Mouse (Mus musculus): ENCODE data around the gene Rccd1.

Gene Rccd1

DNA sequence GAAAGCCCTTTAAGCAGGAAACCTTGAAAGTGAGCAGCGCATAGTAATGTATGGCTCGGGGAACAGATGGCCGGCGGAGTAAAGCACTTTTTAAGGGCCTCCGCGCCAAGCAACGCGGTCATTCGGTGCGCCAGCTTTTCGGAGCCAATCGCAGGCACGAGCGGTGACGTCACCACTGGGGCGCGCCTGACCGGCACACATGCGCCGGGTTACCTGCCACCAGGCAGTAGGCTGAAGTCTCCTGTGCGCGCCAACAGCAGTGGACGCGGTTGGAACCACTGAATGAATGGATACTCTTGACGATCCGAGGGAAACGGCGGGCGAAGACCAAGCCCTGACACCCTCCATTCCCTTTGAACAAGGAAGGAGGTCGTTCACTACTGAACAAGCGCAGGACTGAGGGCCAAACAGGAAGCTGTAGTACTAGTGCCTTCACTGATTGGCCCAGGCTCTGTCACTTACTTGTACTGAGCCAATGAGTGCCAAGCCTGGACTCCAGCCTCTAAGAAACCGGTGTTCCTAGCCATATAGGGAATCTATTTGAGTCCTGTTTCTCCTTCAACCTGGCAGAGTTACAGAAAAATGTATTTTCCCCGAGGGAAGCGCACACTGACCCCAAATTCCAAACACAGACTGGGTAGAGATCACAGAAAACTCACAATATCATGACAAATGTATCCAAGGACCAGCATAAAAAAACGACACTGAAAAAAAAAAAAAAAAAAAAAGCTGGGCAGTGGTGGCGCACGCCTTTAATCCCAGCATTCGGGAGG is at the start of gene Rccd1:
Gene Rccd1 (minus strand): TSS at position 412 of the 773 bp plus-strand sequence.
- peak; percentile 93 for DNase-seq (ENCODE audit: low spot score in 2 of 2)

DNA sequence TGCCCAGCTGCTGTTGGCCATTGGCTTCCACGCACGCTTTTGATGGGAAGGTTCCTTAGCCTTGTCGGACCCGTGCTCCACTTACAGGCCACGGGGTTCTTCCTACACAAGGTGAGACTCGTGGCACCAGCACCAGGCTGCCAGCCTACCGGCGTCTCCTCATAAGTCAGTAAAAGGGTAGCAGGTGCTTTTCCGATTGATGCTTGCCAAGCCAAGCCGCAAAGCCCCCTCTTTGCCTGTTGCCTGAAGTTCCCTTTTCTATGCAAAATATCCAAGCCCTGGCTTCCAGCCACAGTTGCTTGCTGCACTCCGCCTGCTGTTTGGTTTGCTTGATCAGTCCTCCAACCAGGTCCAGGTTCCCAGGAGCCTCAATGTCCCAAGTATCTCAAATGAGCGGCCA is 49.6 kb upstream of the Rccd1 start:
- no peak for DNase-seq (ENCODE audit: low spot score in 2 of 2)

DNA sequence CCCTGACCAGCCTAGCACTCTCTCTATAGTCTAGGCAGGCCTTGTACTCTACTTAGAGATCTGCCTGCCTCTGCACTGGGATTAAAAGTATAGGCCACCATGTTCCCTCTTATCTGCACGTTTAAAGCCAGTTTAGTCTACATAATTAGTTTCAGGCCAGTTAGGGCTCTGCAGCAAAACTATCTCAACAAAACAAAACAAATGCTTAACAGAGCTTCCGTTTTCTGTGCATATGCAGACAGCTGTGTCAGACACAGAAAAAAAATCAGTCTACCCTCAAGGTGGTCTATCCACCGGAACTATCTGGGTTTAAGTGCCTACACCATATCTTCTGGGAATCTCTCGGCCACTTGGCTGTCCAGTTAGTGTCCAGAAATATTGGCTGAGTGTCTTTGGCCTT is 49.1 kb upstream of the Rccd1 start:
- no peak for DNase-seq (ENCODE audit: low spot score in 2 of 2)

DNA sequence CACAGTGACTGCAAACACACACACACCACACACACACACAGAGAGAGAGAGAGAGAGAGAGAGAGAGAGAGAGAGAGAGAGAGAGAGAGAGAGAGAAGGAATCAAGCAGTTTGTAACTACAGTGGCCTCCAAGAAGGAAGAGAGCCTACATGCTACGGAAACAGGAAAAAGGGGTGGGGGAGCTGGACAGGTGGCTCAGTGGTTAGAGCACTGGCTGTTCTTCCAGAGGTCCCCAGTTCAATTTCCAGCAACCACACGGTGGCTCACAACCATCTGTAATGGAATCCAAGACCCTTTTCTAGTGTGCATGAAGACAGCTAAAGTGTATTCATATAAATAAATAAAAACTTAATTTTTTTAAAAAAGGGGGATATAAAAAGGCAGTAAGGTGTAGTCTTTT is 48.4 kb upstream of the Rccd1 start:
- DNase-seq (ENCODE audit: low spot score in 2 of 2), result no peak

DNA sequence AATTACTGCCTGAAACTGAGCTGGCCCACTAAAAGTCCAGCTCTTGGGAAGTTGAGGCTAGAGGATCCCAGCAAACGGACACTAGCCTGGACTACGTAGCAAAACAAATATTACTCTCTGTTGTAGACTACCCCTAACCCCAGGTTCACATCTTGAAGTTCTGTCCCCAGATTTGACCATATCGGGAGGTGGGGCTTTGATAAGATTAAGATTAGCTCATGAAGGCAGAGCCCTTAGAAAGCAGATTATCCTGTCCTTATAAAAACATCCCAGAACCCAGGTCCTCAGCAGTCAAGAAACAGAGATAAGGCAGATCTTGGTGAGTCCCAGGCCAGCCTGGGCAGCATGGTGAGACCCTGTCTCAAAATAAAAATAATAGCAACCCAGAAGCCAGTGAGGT is 47.9 kb upstream of the Rccd1 start:
- no peak for DNase-seq (ENCODE audit: low spot score in 2 of 2)

DNA sequence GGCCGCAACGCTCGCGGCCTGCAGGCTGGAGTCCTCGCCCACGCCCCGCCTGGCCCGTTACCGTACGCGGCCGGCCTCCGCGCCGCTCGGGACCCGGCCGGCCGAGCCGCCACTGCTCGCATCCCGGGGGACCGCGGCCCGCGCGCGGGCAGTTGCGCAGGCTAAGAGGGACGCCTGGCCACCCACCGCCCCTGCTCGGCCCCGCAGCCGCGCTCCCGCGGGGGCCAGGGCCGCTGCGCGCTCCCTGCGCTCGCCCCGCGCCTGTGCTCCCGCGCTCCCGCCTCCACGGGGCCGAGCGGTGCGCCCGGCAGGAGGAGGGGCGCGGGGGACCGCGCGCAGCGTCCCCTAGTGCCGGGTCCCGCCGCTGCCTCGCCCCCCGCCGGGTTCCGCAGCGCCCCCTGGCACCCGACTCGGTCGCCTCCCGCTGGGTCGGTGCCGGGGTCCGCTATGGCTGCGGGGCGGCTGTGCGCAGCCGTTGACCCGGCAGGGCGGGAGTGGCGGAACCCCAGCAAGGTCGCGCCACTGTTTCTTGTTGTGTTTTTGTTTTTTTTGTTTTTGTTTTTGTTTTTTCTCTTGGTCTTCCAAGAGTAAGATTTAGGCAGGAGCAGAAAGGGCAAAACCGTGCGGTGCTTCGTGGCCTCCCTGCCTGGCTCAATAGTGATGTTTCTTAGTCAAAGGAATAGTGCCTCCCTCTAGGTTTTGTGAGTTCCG is 46.9 kb upstream of the Rccd1 start, which contains the start of gene Man2a2:
Gene Man2a2 (minus strand): TSS at position 335 of the 711 bp plus-strand sequence.
- DNase-seq (ENCODE audit: low spot score in 2 of 2), result peak; percentile 45 to 75

DNA sequence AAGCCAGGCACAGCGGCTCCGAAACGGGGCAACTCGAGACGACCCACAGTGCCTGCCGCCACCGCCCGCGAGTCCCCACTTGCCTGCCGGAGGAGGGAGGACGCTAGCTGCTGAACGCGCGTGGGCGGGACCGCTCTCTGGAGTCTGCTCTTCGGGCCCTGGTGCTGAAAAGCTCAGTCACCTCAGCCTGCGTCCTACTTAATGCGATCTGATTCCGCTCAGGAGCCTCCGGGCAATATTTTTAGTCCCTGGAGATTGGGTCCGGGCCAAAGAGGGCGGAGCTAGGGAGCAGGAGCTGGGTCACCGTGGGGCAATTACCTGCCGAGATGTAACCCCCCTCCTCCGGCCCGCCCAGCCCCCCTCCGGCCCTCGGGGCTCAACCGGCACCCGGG is 46.4 kb upstream of the Rccd1 start:
- DNase-seq (ENCODE audit: low spot score in 2 of 2), result peak; percentile 70 to 79

DNA sequence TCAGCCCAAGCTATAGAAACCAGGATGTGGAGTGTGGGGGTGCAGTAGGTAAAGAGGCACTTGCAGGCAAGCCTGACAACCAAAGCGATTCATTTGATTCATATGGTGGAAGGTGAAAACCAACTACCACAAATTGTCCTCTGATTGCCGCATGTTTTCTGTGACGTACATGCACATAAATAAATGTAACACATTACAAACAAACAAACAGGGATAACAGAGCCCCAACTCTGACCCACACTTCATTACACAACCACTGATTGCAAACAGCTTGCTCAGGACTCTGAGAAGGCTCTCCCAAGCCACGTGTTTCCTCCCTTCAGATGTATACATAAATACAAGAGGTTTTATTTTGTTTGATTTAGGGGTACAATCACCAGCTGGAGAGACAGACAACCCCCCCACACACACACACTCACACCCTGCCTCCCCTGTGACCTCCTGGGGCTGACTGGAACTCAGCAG is 45.7 kb upstream of the Rccd1 start:
- no peak for DNase-seq (ENCODE audit: low spot score in 2 of 2)

DNA sequence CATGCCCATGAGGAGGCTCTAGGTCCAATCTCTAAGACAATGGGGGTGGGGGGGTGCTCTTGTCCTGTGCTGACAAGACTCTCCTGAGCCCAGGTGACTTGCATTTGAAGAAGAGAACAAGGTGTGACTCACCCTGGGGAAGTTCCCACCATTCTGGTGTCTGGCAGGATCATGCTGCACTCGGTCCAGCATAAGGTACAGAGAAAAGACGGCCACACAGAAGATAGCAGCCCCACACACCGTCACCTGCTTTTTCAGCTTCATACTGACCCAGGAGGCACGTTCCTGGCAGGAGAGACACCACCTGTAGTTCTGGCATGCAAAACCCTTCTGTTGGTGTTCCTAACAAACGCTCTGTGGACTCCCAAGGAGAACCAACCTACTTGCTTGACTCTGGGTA is 45.2 kb upstream of the Rccd1 start:
- no peak for DNase-seq (ENCODE audit: low spot score in 2 of 2)

DNA sequence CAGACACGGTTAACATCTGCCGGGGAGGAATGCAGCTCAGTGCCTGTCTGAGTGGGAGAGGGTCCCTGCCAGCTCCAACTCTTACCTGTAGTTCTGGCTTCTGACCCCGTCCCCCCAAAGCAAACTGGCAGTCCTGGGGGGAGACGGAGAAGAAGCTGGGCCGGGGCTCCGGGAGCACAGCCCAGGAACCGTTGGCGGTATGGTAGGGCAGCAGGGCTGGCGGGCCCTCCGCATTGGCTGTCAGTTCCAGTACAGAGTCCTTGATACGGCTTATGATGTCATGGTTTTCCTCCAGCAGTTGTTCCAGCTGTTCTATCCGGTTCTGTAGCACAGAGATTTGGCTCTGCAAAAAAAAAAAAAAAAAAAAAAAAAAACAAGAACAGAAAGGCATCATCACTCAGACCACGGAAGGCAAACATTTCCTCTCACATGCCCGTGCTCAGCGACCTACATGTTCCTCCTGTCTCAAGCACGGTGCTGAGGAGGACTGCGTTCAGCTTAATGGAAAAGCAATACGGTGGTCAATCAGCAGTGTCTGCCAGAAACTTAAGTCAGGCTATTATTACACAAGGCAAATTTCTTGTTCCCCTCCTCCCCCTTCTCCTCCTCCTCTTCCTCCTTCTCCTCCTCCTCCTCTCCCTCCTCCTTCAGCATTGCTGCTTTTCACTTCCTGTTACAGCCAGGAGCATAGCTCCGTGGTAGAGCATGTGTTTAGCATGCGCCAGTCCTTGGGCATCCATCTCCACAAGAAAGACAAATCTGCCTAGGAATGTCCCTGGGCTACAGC is 44.6 kb upstream of the Rccd1 start:
- no peak for DNase-seq (ENCODE audit: low spot score in 2 of 2)

DNA sequence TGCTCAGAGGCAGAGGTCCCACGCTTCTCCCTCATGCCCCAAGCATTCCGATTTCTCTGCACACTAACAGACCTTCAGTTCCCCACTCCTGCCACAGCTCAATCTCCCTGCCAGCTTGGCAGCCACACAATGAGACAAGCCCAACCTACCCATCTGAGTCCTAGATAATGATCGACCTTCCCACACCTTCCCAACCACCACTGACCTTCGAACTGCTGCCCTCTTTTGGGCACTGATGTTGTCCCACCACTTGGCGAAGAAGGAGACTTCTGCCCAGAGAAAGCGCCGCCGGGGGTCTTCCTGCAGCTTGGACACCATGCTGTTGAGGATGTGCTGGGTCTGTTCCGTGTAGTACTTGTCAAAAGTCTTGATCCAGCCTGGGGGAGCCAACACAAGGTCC is 43.8 kb upstream of the Rccd1 start:
- DNase-seq (ENCODE audit: low spot score in 2 of 2), result no peak

DNA sequence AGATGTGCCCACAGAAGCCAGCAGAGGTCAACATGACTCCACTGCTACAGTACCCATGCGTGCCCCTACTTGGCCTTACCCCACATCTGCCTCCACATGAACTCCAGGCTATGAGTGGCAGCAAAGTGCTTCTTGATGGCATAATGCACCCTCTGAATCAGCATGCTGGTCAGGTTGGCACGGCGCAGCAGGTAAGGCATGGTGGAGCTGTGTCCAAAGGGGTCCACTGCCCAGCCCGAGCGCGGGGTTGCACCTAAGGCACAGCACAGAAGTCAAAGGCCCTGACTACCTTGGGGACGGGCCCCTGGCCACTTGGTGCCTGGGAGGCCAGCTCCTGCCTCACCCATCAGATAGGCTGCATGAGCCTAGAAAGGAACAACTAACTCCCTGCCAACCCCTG is 43.0 kb upstream of the Rccd1 start:
- DNase-seq (ENCODE audit: low spot score in 2 of 2), result no peak

DNA sequence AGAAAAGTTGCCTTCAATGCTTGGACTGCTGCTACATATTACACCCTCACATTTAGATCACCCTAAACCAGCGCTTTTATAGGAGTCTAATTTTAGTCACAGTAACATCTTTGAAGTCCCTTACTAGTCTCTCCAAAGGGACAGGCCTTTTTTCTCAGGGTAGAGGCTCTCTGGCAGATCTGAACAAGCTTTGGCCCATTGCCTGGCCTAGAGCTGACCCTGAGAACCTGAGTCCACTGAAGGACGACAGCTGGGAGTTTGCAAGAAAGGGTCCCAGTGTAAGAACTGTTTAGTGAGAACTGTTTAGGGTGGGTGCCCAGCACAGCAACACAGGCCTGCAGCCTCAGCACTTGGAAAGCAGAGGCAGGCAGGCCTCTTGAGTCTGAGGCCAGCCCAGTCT is 41.5 kb upstream of the Rccd1 start:
- DNase-seq (ENCODE audit: low spot score in 2 of 2), result no peak

DNA sequence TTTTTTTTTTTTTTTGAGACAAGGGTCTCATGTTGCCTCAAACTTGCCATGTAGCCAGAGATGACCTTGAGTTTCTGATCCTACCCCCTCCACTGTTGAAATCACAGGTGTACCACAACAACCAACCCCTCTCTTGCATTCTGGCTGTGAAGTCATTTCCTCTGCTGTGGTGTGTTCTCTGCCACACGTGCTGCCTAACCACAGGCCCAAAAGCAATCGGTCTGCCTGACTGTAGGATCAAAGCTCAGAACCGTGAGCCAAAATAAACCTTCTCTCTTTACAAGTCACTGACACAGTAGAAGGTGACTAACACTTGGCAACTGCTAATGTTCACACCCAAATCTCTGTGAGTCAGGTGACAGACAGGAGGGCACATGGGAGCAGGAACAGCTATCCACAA is 36.2 kb upstream of the Rccd1 start:
- no peak for DNase-seq (ENCODE audit: low spot score in 2 of 2)

DNA sequence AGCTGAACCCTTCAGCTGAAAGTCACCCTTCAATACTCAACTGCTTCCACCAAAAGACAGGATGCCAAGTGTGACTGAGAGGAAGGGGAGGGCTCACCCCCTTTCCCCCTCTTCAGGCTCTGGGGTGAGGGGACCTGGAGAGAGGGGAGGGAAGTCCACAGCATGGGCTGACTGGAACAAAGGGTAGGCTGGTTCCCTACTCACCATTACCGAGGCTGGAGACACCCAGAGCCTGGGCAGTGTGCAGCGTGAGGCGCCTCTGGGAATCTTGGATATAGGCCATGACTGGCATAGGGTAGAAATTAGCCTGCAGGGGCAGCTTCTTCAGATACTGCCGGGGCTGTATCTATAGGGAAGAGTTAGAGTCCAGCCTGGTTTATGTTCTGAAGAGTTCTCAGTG is 33.8 kb upstream of the Rccd1 start:
- no peak for DNase-seq (ENCODE audit: low spot score in 2 of 2)

DNA sequence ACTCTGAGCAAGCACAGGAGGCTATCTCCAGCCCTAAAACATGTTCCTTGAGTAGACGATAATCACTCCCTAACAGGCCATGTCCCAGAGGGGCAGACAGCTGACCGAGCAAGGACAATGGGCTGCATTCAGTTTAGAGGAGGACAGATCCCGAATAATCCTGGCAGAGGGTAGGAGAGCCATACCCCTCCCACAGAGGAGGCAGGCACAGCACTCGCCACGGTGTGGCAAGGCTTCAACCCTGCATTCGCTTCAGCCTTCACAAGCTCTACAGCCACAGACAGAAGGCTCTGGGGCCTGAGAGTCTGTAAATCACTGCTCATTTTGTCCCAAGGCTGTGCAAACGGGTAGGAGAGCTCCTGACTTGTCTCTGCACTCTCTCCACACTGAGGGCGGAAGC is 32.9 kb upstream of the Rccd1 start:
- DNase-seq (ENCODE audit: low spot score in 2 of 2), result no peak

DNA sequence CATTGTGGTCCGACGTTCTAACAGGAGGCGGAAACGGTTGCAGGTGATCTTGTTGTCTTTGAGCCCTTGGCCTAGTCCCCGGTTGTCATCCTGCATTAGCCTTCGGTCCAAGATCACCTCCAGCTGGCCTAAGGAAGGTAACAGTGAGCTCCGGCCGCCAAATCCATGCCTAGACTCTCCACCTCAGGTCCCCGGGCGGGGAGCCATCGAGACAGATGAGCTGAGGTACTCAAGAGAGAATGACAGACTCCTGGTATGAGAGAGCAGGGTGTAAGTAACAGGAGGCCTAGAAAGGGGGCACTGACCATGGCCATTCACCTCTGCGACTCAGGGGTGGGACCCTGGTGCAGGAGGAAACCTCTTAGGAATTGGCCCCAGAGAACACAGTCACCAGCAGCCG is 32.1 kb upstream of the Rccd1 start:
- no peak for DNase-seq (ENCODE audit: low spot score in 2 of 2)

DNA sequence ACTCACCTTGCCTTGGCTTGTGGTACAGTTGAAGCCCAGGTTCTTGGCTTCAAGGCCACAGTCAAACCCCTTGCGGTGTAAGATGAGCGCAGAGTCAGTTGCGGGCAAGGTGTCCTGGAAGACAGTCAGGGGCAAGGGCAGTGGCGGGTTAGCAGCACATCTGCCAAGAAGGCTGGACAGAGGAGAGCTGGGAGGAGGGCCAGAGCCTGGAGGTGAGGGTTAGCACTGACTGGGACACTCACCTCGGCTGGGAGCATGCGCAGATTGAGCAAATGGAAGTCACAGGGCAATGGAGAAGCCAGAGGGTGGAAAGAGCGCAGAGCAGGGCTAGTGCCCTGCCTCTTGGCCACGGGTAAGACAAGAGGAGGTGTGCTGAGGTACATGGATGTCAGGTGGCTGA is 28.7 kb upstream of the Rccd1 start:
- no peak for DNase-seq (ENCODE audit: low spot score in 2 of 2)

DNA sequence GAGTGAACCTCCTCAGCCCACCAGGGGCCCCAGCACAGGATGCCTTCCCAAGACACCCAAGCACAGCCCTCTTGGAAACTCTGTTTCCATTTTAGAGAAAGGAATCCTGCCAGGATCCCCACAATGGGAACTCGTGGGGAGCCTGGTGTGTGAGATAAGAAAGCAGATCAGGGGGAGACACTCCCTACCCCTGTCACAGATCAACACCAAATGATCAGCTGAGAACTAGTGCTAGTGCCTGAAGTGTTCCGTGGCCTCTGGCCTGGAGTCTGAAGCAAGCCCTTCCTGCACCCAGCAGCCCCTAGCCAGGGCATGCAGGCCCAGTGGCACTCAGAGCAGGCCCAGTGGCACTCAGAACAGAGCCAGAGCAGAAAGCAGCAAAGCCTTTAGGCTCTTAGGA is 26.6 kb upstream of the Rccd1 start:
- DNase-seq (ENCODE audit: low spot score in 2 of 2), result no peak

DNA sequence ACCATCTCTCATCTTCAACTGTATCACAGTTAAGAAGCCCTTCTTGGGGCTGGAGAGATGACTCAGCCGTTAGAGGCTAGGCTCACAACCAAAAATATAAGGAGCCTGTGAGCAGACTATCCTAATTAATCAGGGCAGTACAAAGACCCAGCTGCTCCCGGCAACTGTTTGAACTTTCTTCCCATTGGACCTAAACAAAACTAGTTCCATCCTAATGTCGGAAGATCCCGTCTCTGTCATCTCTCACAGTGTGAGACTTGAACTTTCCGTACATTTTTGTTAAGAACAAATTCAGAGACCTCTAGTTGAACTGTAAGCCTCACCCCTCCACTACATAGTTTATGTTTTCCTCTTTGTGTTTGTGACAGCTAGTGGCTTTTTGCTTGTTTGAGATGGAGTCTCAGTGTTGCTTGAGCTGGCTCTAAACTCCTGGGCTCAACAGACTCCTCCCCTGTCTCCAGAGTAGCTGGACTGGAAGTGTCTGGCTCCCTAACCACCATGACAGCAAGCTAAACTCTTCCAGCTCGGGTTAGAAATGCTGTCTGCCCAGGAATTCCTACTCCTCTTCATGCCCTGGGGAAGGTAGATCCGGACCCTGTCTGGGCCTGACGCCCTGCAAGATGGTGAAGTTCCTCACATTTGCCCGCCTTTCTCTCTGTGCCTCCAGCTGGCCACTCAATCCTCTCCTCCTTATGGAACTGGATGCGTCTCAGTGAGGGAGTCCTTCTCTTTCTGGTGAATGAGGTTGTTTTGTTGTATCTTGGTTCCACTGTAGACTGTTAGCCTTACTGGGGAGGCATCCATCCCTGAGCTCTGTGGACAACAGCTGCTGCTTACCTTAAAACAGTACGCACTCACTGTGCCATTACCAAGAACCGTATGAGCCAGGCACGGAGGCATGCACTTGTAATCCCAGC is 23.7 kb upstream of the Rccd1 start:
- no peak for DNase-seq (ENCODE audit: low spot score in 2 of 2)

DNA sequence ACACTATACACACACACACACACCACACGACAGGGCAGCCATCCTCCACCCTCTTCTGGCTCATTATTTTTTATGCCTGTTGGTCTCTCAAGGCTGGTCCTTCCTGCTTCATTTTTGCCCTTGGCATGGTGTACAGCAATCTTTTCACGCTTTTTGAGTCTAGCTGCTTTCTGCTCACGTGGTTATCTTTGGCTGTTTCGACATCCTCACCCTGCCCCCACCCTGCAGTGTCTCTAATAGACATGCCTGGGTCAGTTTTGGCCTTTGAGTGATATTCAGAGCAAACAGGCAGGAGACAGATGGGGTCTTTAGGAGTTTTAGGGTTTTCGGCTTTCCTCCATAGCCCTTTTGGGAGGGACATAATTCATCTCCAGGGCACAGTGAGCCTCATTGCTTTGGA is 22.6 kb upstream of the Rccd1 start:
- no peak for DNase-seq (ENCODE audit: low spot score in 2 of 2)
